Mouse (Mus musculus) olfactory bulb, adult 2 months (tissue): Measurements from ENCODE around the gene Lgals4.

ENCODE experiments used
- CTCF ChIP-seq: fragments of 200-500 bp; IDR thresholded peaks from 2 replicates; pipeline ENCODE4 v1.5.1; 2012; ENCODE audit warnings: low read depth, mild to moderate bottlenecking, low read length, moderate library complexity; ENCODE audit not compliant: insufficient read depth
- POLR2A ChIP-seq: fragments of 200-500 bp; IDR thresholded peaks from 2 replicates; pipeline ENCODE4 v1.6.1; 2012; ENCODE audit warnings: mild to moderate bottlenecking, low read depth, low read length, moderate library complexity; ENCODE audit not compliant: insufficient read depth

DNA sequence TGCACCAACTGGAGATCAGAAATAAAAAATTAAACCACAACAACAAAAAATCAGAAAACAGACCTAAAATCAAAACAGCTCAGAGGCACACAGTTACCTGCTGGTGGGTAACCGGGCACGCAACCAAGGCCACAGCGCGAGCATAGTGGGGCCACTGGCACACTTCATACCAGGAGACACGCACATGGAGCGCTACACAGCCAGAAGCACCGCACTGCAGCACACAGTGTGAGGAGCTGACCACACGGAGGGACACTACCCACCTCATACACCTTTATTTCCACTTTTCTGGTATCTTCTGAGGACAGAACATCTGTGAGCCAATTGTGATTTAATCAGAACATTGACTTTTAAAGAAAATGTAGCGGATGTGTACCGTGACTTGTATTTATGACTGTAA is 16.7 kb upstream of the Lgals4 start:
- TF ChIP-seq CTCF, result no peak
- no peak for TF ChIP-seq POLR2A
